Mouse (Mus musculus): ENCODE data around the gene Prmt7.
A peak's percentile ranks its signal among the peaks of the same experiment; 100 is the strongest.

The Prmt7 gene

DNA sequence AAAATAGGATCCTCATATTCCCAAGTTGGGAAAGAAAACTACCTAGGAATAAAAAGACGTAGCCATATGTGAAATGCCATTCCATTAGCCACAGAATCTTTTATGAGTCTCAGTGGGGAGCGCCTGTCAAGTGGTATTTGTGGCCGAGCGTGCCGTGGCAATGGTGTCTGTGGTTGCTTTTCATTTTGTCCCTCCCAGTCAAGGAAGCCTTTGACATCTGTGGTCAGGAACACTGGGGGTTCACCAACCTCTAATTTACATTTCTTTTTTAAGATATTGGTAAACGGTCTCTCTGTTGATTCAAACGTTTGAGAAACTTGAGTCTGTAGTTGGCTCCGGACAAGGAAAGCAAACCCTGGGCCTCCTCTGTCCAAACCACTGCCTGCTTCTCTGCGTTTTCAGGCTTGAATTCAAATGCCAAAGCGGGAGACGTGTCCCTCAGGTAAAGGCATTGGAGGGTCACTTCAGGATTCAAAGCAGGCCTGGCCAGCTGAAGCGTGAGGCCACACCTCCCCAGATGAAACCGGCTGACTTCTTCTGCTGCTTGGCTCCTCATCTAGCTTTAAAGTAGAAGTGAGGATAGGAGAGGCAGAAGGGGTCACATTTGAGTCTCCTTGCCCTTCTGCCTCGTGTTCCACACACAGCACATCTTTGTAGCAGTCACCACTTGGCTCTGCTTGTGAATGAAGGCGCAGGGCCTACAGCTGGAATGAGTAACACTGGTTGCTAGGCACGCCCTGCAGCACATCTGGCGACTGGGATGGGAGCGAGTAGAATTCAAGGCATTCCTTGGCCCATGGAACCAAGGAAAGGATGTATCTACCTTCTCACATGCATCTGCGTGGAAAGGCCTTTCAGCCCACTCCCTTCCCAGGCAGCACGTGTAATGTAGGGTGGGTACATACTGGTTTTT lies 82.0 kb downstream of the Prmt7 start:
- DNase-seq = no peak

DNA sequence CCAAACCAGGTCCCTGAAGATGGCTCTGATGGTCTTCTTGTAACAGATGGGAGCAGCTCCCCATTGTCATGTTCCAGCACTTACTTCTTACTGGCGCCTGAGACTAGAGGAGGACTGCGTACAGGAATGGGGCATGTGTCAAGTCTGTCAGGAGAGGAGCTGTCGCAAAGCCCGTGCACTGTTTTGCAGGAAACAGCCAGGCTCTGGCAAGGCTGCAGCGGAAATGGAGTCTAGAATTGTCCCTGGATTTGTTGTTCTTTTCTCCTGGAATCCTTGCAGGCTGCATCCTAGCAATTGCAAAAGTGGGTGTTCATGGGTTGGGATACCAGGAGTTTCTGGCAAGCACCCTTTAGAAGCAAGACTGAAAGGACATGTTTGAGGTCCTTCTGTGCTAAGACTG lies 87.5 kb downstream of the Prmt7 start:
- peak; percentile 59 for DNase-seq

DNA sequence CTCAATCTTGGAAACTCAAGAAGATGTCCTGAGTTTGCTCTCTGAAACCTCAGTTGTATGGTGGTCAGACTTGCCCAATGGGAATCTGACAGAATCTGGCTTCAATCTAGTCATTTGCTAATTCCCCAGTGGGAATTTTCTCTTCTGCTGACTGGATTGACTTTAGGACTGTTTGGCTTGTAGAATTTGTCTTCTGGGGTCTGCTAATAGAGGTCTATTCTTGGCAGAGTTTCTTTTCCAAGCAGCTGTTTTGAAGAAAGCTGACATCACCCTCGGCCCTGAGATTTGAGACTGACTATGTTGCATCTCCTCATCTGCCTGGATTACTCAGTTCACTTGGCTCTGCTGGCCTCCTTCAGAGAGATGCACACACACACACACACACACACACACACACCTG lies 88.1 kb downstream of the Prmt7 start:
- DNase-seq = no peak

DNA sequence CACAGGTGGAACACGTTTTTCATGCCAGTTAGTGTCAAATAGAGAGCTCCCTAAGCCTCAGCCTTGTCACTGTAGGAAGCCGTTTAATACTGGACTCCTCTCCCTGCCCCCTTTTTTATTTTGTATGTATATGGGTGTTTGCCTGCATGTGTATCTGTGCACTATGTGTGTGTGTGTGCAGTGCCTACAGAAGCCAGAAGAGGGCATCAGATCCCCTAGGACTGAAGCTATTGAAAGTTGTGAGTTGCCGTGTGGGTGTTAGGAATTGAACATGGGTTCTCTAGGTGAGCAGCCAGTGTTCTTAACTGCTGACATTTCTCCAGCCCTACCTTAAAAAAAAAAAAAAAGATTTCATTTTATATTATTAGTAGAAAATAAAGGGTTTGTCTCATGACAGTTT lies 89.0 kb downstream of the Prmt7 start:
- DNase-seq = no peak

DNA sequence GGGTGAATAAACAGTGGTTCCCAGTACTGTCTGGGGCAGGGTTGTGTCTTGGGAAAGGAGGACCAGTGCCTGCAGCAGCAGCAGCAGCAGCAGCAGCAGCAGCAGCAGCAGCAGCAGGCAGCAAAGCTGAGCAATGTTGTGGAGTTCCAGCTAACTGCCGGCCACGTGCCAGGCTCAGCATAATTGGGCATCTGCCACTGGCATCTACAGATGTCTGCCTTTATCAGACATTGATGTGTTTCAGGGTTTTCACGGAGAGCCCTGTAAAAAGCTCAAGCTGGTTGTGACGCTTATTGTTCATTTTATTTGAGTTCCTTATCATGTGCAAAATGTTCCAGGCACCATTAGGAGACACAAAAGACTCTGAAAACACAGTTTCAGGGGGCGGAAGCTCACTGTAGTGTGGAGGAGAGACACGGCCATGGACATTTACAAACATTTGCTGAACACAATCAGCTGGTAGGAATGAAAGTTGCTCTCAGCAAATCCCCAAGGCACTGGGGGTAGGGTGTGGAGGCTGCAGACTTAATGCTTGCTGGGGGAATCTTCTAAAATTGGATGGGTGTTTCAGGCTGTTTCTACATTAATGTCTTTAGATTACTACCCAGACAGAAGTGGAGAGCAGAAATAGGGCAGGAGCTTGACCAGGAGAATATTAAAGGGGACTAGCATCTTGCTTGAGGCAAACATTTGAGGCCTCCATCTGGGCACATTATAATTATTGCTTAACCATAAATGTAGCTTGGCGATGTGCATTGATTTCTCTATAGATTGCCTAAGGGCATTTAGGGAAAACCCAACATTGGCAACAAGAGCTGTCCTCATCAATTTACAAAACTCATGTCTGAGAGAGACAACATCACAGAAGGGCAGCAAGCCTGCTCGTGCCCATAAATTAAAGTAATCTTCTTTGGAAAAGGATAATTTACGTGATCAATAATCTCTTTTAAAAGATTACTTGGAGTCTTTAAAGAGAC lies 90.3 kb downstream of the Prmt7 start:
- DNase-seq = no peak

Data from kidney, postnatal 10 days (tissue).